Mouse (Mus musculus) liver, postnatal 0 days (tissue): ENCODE data around the gene Acot11. TPM values are rescaled to one million over a fixed set of nuclear protein-coding genes. Genes with fewer than 3 reads are reported as not detected.
"Not testable (repeated sequence)": the region's sequence is repeated elsewhere in the genome, so short reads cannot be mapped to it uniquely, and the experiment has no call there.

Experiments used
- ATAC-seq: fragments of 200-750 bp; cut with Nextera tagmentation; 2 replicates; pipeline ENCODE4 v1.8.0; 2017; ENCODE audit warnings: mild to moderate bottlenecking, moderate library complexity
- DNase-seq: peaks from one replicate; pipeline ENCODE4 v3.0.0-alpha.2; 2016
- H3K27ac ChIP-seq: fragments of 300-500 bp; sonication (generic); 2 replicates; pipeline ENCODE4 v1.5.1; 2014; ENCODE audit warnings: antibody characterized with exemption, moderate library complexity, mild to moderate bottlenecking, low read depth
- H3K27me3 ChIP-seq: fragments of 300-500 bp; sonication (generic); 2 replicates; pipeline ENCODE4 v1.6.1; 2014; ENCODE audit warnings: low read length, control low read depth, mixed read lengths; ENCODE audit not compliant: insufficient read depth
- H3K36me3 ChIP-seq: fragments of 300-500 bp; sonication (generic); replicated peaks from 2 replicates; pipeline ENCODE4 v1.6.1; 2014; ENCODE audit warnings: mild to moderate bottlenecking, control low read depth, low read length, moderate library complexity, mixed read lengths; ENCODE audit not compliant: insufficient read depth
- H3K4me1 ChIP-seq: fragments of 300-500 bp; sonication (generic); 2 replicates; pipeline ENCODE4 v1.6.1; 2014; ENCODE audit warnings: antibody characterized with exemption, mild to moderate bottlenecking, control low read depth; ENCODE audit not compliant: insufficient read depth
- H3K4me2 ChIP-seq: fragments of 300-500 bp; sonication (generic); 2 replicates; pipeline ENCODE4 v1.6.1; 2014; ENCODE audit warnings: low read depth, mild to moderate bottlenecking, low read length, moderate library complexity, mixed read lengths
- H3K4me3 ChIP-seq: fragments of 300-500 bp; sonication (generic); 2 replicates; pipeline ENCODE4 v1.5.1; 2014; ENCODE audit warnings: low read depth, low read length
- H3K9ac ChIP-seq: fragments of 300-500 bp; sonication (generic); replicated peaks from 2 replicates; pipeline ENCODE4 v1.6.1; 2014; ENCODE audit warnings: mild to moderate bottlenecking, moderate library complexity
- H3K9me3 ChIP-seq: fragments of 300-500 bp; sonication (generic); 2 replicates; pipeline ENCODE4 v1.6.1; 2016; ENCODE audit warnings: mild to moderate bottlenecking, control low read depth, low read length, mixed read lengths
- CTCF ChIP-seq: sonication (generic); IDR thresholded peaks from 2 replicates; pipeline ENCODE4 v1.5.1; 2016; ENCODE audit warnings: antibody characterized with exemption, low read depth
- EP300 ChIP-seq: IDR thresholded peaks from 2 replicates; pipeline ENCODE4 v1.6.1; 2016; ENCODE audit warnings: antibody characterized with exemption, low read depth, mild to moderate bottlenecking
- WGBS: fragments of 180-500 bp; shearing (Covaris S2); extraction: QIAGEN DNeasy Blood & Tissue Kit; methylation state at CpG from one replicate; pipeline ENCODE4 v1.1.7; 2014; ENCODE audit not compliant: insufficient replicate concordance; 5-methylcytosine and 5-hydroxymethylcytosine counted together
- polyA plus RNA-seq: library from polyadenylated mRNA; unstranded; fragments of >200 nt; fragmentation: Nextera tagmentation; extraction: Ambion mirVana; gene quantifications from 2 replicates; pipeline ENCODE4 v1.2.1, GENCODE M21; 2015

The Acot11 gene
- polyA plus RNA-seq, 1 experiment from 2014 or later = 2.1 TPM

DNA sequence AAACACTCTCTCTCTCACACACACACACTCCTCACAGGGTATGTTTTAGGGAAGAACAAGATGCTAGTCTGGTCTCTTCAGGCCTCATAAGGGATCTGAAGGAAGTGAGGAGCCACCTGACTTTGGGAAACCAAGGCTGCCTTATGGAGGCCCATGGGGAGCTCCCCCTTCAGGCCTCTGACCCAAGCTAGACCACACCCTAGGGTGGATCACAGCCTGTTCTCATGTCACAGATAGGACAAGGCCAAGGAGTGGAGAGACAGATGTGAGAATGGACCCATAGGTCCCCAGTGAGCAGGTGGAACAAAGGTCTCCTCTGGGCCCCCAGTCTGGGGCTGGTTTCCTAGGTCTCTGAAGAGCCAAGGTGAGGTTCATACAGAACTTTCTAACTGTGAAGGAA lies 12.5 kb downstream of the Acot11 start:
- H3K36me3 ChIP-seq = no peaks in the 10 kb centered on the region
- ATAC-seq (peak; percentile 76), DNase-seq (peak; percentile 16)
- no peaks in the 10 kb centered on the region for H3K27me3 ChIP-seq
- no peak overlapping the region for H3K9ac ChIP-seq
- H3K4me2 ChIP-seq = peak overlapping the region; percentile 5; the same call in 1 of the 2 replicates
- no peak overlapping the region for H3K27ac ChIP-seq
- no peak overlapping the region for H3K4me3 ChIP-seq
- TF ChIP-seq CTCF = peak; percentile 48
- no peak for TF ChIP-seq EP300
- peaks cover 27% of the 10 kb centered on the region for H3K4me1 ChIP-seq
- H3K9me3 ChIP-seq = no peaks in the 10 kb centered on the region

GRCm38 (mm10) chr4:106790938-106791337 lies 13.9 kb downstream of the Acot11 start:
- H3K36me3 ChIP-seq = no peaks in the 10 kb centered on the region
- no peak overlapping the region for H3K27ac ChIP-seq
- no peak overlapping the region for H3K4me3 ChIP-seq
- H3K9me3 ChIP-seq = no peaks in the 10 kb centered on the region
- no peaks in the 10 kb centered on the region for H3K27me3 ChIP-seq
- H3K4me1 ChIP-seq = peaks cover 32% of the 10 kb centered on the region
- H3K4me2 ChIP-seq = no peak overlapping the region
- WGBS = 69% methylated on average over 1 of the region's 1 CpGs
- H3K9ac ChIP-seq = no peak overlapping the region
- peak; percentile 13 for DNase-seq
- no peak for ATAC-seq
- no peak for TF ChIP-seq EP300

GRCm38 (mm10) chr4:106790218-106790617 lies 14.6 kb downstream of the Acot11 start:
- 79% methylated on average over 5 of the region's 5 CpGs for WGBS
- H3K4me1 ChIP-seq = peaks cover 32% of the 10 kb centered on the region
- not testable (repeated sequence) for H3K9ac ChIP-seq, H3K36me3 ChIP-seq, DNase-seq, H3K27ac ChIP-seq, H3K9me3 ChIP-seq, H3K4me2 ChIP-seq, ATAC-seq, H3K27me3 ChIP-seq, H3K4me3 ChIP-seq

DNA sequence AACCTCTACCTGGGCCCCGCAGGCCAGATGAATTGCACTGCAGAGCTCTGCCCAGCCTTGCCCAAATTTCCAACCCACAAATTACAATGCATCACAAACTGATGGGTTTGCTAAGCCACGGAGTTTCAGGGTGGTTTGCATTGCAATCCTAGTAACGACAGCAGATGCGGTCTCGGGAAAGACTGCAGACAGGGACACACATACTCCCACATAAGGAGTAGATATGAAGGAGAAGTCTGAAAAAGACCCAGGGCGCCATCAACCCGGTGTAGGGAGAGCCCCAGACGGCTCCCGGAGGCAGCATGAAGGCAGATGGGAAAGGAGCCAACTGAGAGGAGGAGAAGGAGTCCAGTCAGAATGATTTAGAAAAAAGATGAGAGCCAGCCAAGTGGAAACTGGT lies 15.1 kb downstream of the Acot11 start:
- ATAC-seq = no peak
- DNase-seq = no peak
- no peaks in the 10 kb centered on the region for H3K27me3 ChIP-seq
- H3K4me2 ChIP-seq = no peak overlapping the region
- no peak overlapping the region for H3K9ac ChIP-seq
- TF ChIP-seq EP300 (no peak), CTCF (no peak)
- no peak overlapping the region for H3K4me3 ChIP-seq
- no peaks in the 10 kb centered on the region for H3K9me3 ChIP-seq
- peaks cover 32% of the 10 kb centered on the region for H3K4me1 ChIP-seq
- no peaks in the 10 kb centered on the region for H3K36me3 ChIP-seq
- no peak overlapping the region for H3K27ac ChIP-seq
- WGBS = 64% methylated on average over 9 of the region's 9 CpGs

DNA sequence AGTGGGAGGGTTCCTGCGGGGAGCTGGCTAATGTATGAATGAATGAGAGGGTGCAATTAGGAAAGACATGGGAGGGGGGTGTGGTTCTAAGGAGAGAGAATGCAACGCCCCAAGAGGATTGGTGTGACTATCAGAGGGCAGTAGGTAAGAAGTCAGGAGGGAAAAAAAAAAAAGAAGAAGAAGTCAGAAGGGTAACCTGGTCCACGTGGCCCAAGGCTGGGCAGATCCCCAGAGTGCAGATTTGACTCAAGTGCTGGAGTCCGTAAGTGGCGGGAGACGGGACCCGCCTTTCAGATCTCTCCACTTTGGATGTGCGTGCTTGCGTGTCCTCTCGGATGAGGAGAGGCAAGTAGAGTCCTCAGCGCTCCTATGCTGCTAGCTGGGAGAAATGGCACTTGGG lies 16.2 kb downstream of the Acot11 start:
- ATAC-seq = no peak
- H3K4me1 ChIP-seq = peaks cover 32% of the 10 kb centered on the region

GRCm38 (mm10) chr4:106787830-106788229 lies 17.0 kb downstream of the Acot11 start:
- H3K36me3 ChIP-seq = no peaks in the 10 kb centered on the region
- H3K4me3 ChIP-seq = no peak overlapping the region
- no peaks in the 10 kb centered on the region for H3K9me3 ChIP-seq
- H3K9ac ChIP-seq = no peak overlapping the region
- TF ChIP-seq CTCF (no peak), EP300 (no peak)
- H3K4me2 ChIP-seq = no peak overlapping the region
- WGBS = 32% methylated on average over 7 of the region's 7 CpGs
- H3K27ac ChIP-seq = no peak overlapping the region
- H3K4me1 ChIP-seq = peaks cover 28% of the 10 kb centered on the region
- ATAC-seq (no peak), DNase-seq (peak; percentile 50)
- no peaks in the 10 kb centered on the region for H3K27me3 ChIP-seq

More for the DNA sequence above, 16.2 kb downstream of the Acot11 start:
- no peaks in the 10 kb centered on the region for H3K36me3 ChIP-seq
- H3K27me3 ChIP-seq = no peaks in the 10 kb centered on the region
- WGBS = 84% methylated on average over 11 of the region's 11 CpGs
- no peak overlapping the region for H3K27ac ChIP-seq
- H3K9me3 ChIP-seq = no peaks in the 10 kb centered on the region
- DNase-seq = no peak
- no peak overlapping the region for H3K9ac ChIP-seq
- no peak overlapping the region for H3K4me2 ChIP-seq
- no peak for TF ChIP-seq CTCF
- no peak for TF ChIP-seq EP300
- no peak overlapping the region for H3K4me3 ChIP-seq

- Histone ChIP-seq H3K36me3 (no peaks in the 10 kb centered on the region), H3K4me3 (no peak overlapping the region), H3K27me3 (no peaks in the 10 kb centered on the region), H3K27ac (peak overlapping the region; percentile 48), H3K4me2 (no peak overlapping the region), H3K9me3 (no peaks in the 10 kb centered on the region), H3K9ac (no peak overlapping the region), H3K4me1 (peaks cover 13% of the 10 kb centered on the region)
- TF ChIP-seq EP300 (no peak), CTCF (no peak)
- 16% methylated on average over 5 of the region's 5 CpGs for WGBS
- DNase-seq (peak; percentile 29), ATAC-seq (peak; percentile 65)
Measured at GRCm38 (mm10) chr4:106785753-106786540, 18.9 kb downstream of the Acot11 start.
